Mouse (Mus musculus) olfactory bulb, adult 2 months (tissue): ENCODE data around the gene Tjp1.

Source experiments
- CTCF ChIP-seq: fragments of 200-500 bp; IDR thresholded peaks from 2 replicates; pipeline ENCODE4 v1.5.1; 2012; ENCODE audit warnings: low read depth, mild to moderate bottlenecking, low read length, moderate library complexity; ENCODE audit not compliant: insufficient read depth
- POLR2A ChIP-seq: fragments of 200-500 bp; IDR thresholded peaks from 2 replicates; pipeline ENCODE4 v1.6.1; 2012; ENCODE audit warnings: mild to moderate bottlenecking, low read depth, low read length, moderate library complexity; ENCODE audit not compliant: insufficient read depth

GRCm38 (mm10) chr7:65460196-65460595 lies 67.4 kb downstream of the Tjp1 start:
- no peak for TF ChIP-seq POLR2A
- no peak for TF ChIP-seq CTCF
